Mouse (Mus musculus): ENCODE data around the gene Olfr148.

Olfr148 gene

GRCm38 (mm10) chr9:39610355-39610754 lies at the start of gene Olfr148:
TSS of gene Olfr148 (plus strand) at chr9:39610655.
- no peak for DNase-seq (ENCODE audit: extremely low read depth, low read depth, low spot score)

- no peak for DNase-seq (ENCODE audit: extremely low read depth, low read depth, low spot score)
Measured at GRCm38 (mm10) chr9:39575469-39575868, 35.0 kb upstream of the Olfr148 start, which contains the start of gene Olfr959. TSS of gene Olfr959 (minus strand) at chr9:39575569.

- DNase-seq (ENCODE audit: extremely low read depth, low read depth, low spot score), result no peak
Measured at GRCm38 (mm10) chr9:39577050-39577449, 33.4 kb upstream of the Olfr148 start.

GRCm38 (mm10) chr9:39602536-39603332 lies 7.7 kb upstream of the Olfr148 start:
- DNase-seq (ENCODE audit: extremely low read depth, low read depth, low spot score), result no peak

- DNase-seq (ENCODE audit: extremely low read depth, low read depth, low spot score), result no peak
Measured at GRCm38 (mm10) chr9:39603333-39603845, 7.1 kb upstream of the Olfr148 start.

- no peak for DNase-seq (ENCODE audit: extremely low read depth, low read depth, low spot score)
Measured at GRCm38 (mm10) chr9:39603999-39604453, 6.4 kb upstream of the Olfr148 start, which contains the start of gene AW551984. TSS of gene AW551984 (minus strand) at chr9:39604403.

GRCm38 (mm10) chr9:39608497-39608896 lies 2.0 kb upstream of the Olfr148 start:
- DNase-seq (ENCODE audit: extremely low read depth, low read depth, low spot score), result no peak

- no peak for DNase-seq (ENCODE audit: extremely low read depth, low read depth, low spot score)
Measured at GRCm38 (mm10) chr9:39611953-39612352, 1.5 kb downstream of the Olfr148 start.

GRCm38 (mm10) chr9:39621073-39621472 lies 10.6 kb downstream of the Olfr148 start, which contains the start of gene Olfr960:
TSS of gene Olfr960 (plus strand) at chr9:39621373.
- no peak for DNase-seq (ENCODE audit: extremely low read depth, low read depth, low spot score)

GRCm38 (mm10) chr9:39623783-39624182 lies 13.3 kb downstream of the Olfr148 start:
- DNase-seq (ENCODE audit: extremely low read depth, low read depth, low spot score), result no peak

- DNase-seq (ENCODE audit: extremely low read depth, low read depth, low spot score), result no peak
Measured at GRCm38 (mm10) chr9:39624711-39625110, 14.3 kb downstream of the Olfr148 start.

- no peak for DNase-seq (ENCODE audit: extremely low read depth, low read depth, low spot score)
Measured at GRCm38 (mm10) chr9:39629069-39629468, 18.6 kb downstream of the Olfr148 start.

GRCm38 (mm10) chr9:39633913-39634594 lies 23.6 kb downstream of the Olfr148 start:
- no peak for DNase-seq (ENCODE audit: extremely low read depth, low read depth, low spot score)

- no peak for DNase-seq (ENCODE audit: extremely low read depth, low read depth, low spot score)
Measured at GRCm38 (mm10) chr9:39644785-39645184, 34.3 kb downstream of the Olfr148 start, which contains the start of gene Olfr961. TSS of gene Olfr961 (plus strand) at chr9:39645085.

GRCm38 (mm10) chr9:39647382-39647781 lies 36.9 kb downstream of the Olfr148 start:
- DNase-seq (ENCODE audit: extremely low read depth, low read depth, low spot score), result no peak

GRCm38 (mm10) chr9:39654756-39655396 lies 44.4 kb downstream of the Olfr148 start:
- DNase-seq (ENCODE audit: extremely low read depth, low read depth, low spot score), result no peak

Data from fat pad, adult 2 months (tissue).